Mouse (Mus musculus) hindbrain, embryonic 13.5 days (tissue): Measurements from ENCODE around the gene Upk2. TPM values are rescaled to one million over a fixed set of nuclear protein-coding genes. Genes with fewer than 3 reads are reported as not detected.

ENCODE experiments used
- ATAC-seq: fragments of 200-750 bp; cut with Nextera tagmentation; 2 replicates; pipeline ENCODE4 v1.8.0; 2017; ENCODE audit warnings: moderate TSS enrichment; ENCODE audit not compliant: low FRiP score
- H3K27ac ChIP-seq: fragments of 300-500 bp; sonication (generic); 2 replicates; pipeline ENCODE4 v1.5.1; 2015; ENCODE audit warnings: inconsistent platforms, mild to moderate bottlenecking, moderate library complexity
- H3K27me3 ChIP-seq: fragments of 300-500 bp; sonication (generic); 2 replicates; pipeline ENCODE4 v1.6.1; 2015; ENCODE audit warnings: mild to moderate bottlenecking, inconsistent platforms
- H3K36me3 ChIP-seq: fragments of 300-500 bp; sonication (generic); 2 replicates; pipeline ENCODE4 v1.6.1; 2015; ENCODE audit warnings: mild to moderate bottlenecking, inconsistent platforms
- H3K4me1 ChIP-seq: fragments of 300-500 bp; sonication (generic); replicated peaks from 2 replicates; pipeline ENCODE4 v1.6.1; 2015; ENCODE audit warnings: inconsistent platforms
- H3K4me2 ChIP-seq: fragments of 300-500 bp; sonication (generic); 2 replicates; pipeline ENCODE4 v1.6.1; 2015; ENCODE audit warnings: inconsistent platforms, mild to moderate bottlenecking, moderate library complexity
- H3K4me3 ChIP-seq: fragments of 300-500 bp; sonication (generic); 2 replicates; pipeline ENCODE4 v1.5.1; 2015; ENCODE audit warnings: mild to moderate bottlenecking, inconsistent platforms
- H3K9ac ChIP-seq: fragments of 300-500 bp; sonication (generic); 2 replicates; pipeline ENCODE4 v1.6.1; 2015; ENCODE audit warnings: mild to moderate bottlenecking, inconsistent platforms
- H3K9me3 ChIP-seq: fragments of 300-500 bp; sonication (generic); 2 replicates; pipeline ENCODE4 v1.6.1; 2016; ENCODE audit warnings: inconsistent platforms
- WGBS: fragments of 180-500 bp; shearing (Covaris S2); methylation state at CpG from one replicate; pipeline ENCODE4 v1.1.7; 2015; 5-methylcytosine and 5-hydroxymethylcytosine counted together
- polyA plus RNA-seq: library from polyadenylated mRNA; unstranded; fragments of >200 nt; fragmentation: Nextera tagmentation; extraction: Ambion mirVana; gene quantifications from 2 replicates; pipeline ENCODE4 v1.2.1, GENCODE M21; 2015

Gene Upk2
- polyA plus RNA-seq: not detected in 2 replicates

DNA sequence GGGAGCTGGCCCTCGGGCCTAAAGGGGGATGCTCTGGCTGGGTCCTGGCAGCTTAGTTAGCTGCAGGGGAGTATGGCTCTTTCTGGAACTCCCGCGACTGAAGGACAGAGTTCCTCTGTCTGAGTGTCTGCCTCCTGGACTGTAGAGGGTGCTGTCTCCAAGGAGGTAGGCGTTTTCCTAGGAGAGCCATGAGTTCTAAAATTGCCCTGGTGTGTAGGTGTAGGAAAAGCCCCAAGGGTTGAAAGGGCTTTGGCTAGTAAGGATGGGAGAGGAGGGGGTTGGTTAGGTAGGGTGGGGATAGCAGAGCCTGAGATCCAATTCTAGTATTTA lies at the start of gene Upk2:
TSS of gene Upk2 (minus strand) at position 86 of the 330 bp plus-strand sequence.
- peaks cover 45% of the 10 kb centered on the region for H3K4me1 ChIP-seq
- H3K36me3 ChIP-seq: no peaks in the 10 kb centered on the region
- ATAC-seq: no peak
- H3K4me2 ChIP-seq: no peak within 1 kb of the TSS
- no peaks in the 10 kb centered on the region for H3K9me3 ChIP-seq
- 0 out of 2 replicates have a peak within 1 kb of the TSS, but pooled peaks have one; percentile 36 for H3K9ac ChIP-seq
- H3K27ac ChIP-seq: no peak within 1 kb of the TSS; the same call in 1 of the 2 replicates
- H3K27me3 ChIP-seq: peaks cover 15% of the 10 kb centered on the region
- 23% methylated on average over 4 of the region's 4 CpGs for WGBS
- no peak within 1 kb of the TSS for H3K4me3 ChIP-seq

DNA sequence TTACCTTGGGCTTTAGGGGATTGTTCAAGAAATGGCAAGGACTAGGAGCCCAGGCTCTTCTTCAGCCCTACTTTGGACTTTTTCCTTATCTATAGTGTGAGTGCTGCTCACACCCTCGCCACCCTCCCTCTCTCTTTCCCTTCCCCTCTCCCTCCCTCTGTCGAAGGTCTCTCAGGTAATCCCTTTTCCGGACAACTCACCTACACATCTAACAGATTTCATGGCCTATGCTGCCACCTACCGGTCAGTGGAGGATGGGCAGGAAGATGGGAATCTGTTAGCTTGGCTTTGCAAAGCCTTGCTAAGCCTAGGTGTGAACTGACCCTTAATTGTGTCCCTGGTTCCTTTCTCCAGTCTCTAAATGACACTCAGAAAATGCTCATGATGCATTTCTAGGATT lies 47.2 kb upstream of the Upk2 start:
- H3K4me3 ChIP-seq: no peak overlapping the region
- 5% methylated on average over 4 of the region's 4 CpGs for WGBS
- H3K27ac ChIP-seq: no peak overlapping the region
- H3K27me3 ChIP-seq: no peaks in the 10 kb centered on the region
- no peak for ATAC-seq
- H3K9ac ChIP-seq: no peak overlapping the region
- H3K9me3 ChIP-seq: no peaks in the 10 kb centered on the region
- peaks cover 63% of the 10 kb centered on the region for H3K4me1 ChIP-seq
- peaks cover 35% of the 10 kb centered on the region for H3K36me3 ChIP-seq
- H3K4me2 ChIP-seq: peak overlapping the region; percentile 9; the same call in 1 of the 2 replicates

DNA sequence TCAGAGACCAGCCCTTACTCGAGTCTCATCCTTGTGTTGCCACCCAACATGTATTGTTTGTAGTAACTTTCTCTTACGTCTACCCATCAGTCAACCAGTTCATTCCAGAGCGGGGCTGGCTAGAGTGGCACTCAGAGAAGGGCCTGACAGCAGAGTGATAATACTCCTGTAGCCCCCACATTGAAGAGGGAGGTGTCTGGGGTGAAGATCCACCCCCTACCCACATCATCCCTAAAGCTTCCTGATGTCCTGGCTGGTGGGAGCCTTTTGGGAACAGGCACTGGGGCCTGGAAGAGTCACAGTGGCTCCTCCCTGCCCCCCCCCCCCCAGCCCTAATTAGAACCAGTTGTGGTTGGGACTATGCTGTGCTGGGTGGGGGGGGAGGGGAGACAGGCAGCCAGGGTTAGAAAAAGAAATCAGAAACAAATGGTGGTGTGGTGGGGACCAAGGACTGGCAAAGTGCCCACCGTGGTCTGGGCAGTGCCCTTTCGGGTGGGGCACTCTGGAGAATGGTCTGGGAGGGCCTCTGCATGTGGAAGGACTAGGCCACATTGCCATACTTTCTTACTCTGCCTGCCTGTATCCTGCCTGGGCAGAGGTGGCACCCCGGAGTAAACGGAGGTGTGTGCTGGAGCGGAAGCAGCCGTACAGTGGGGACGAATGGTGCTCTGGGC lies 46.6 kb upstream of the Upk2 start:
- no peak for ATAC-seq
- H3K27ac ChIP-seq: no peak overlapping the region; the same call in 1 of the 2 replicates
- no peak overlapping the region for H3K9ac ChIP-seq
- no peaks in the 10 kb centered on the region for H3K9me3 ChIP-seq
- H3K27me3 ChIP-seq: no peaks in the 10 kb centered on the region
- H3K4me2 ChIP-seq: peak overlapping the region; percentile 9; the same call in 1 of the 2 replicates
- H3K4me1 ChIP-seq: peaks cover 70% of the 10 kb centered on the region
- H3K36me3 ChIP-seq: peaks cover 29% of the 10 kb centered on the region
- H3K4me3 ChIP-seq: no peak overlapping the region
- WGBS: 49% methylated on average over 10 of the region's 10 CpGs

GRCm38 (mm10) chr9:44500638-44501175 lies 45.9 kb upstream of the Upk2 start:
- H3K27ac ChIP-seq: peak overlapping the region; percentile 96
- no peak overlapping the region for H3K4me3 ChIP-seq
- H3K4me2 ChIP-seq: peak overlapping the region; percentile 88
- no peak for ATAC-seq
- H3K27me3 ChIP-seq: no peaks in the 10 kb centered on the region
- H3K36me3 ChIP-seq: peaks cover 22% of the 10 kb centered on the region
- peaks cover 68% of the 10 kb centered on the region for H3K4me1 ChIP-seq
- H3K9me3 ChIP-seq: no peaks in the 10 kb centered on the region
- 52% methylated on average over 8 of the region's 8 CpGs for WGBS
- peak overlapping the region; percentile 79 for H3K9ac ChIP-seq

DNA sequence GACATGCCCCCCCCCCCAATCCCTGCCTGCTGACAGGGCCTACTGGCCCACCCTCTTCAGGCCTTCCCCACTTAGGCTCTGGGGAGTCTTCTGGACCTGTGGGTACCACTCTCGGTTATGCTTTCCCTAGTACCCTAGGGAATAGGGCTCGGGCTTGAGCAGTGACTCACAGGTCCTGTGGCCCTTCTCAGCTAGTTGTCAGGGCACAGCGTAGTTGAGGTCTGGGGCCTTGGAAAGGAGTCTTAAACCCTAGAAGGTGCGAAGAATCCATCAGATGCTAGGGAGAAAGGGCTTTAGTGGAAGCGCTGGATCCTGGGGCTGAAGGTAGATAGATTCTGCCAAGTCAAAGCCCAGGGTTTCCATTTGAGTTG lies 45.4 kb upstream of the Upk2 start:
- peak overlapping the region; percentile 43 for H3K4me3 ChIP-seq
- peak overlapping the region; percentile 96 for H3K27ac ChIP-seq
- H3K4me2 ChIP-seq: peak overlapping the region; percentile 88
- no peak; the same call in 1 of the 2 replicates for ATAC-seq
- 26% methylated on average over 5 of the region's 5 CpGs for WGBS
- peaks cover 72% of the 10 kb centered on the region for H3K4me1 ChIP-seq
- H3K9me3 ChIP-seq: no peaks in the 10 kb centered on the region
- peak overlapping the region; percentile 79 for H3K9ac ChIP-seq
- no peaks in the 10 kb centered on the region for H3K27me3 ChIP-seq
- peaks cover 17% of the 10 kb centered on the region for H3K36me3 ChIP-seq

GRCm38 (mm10) chr9:44499356-44500162 lies 44.8 kb upstream of the Upk2 start:
- WGBS: 3% methylated on average over 20 of the region's 20 CpGs
- H3K9ac ChIP-seq: peak overlapping the region; percentile 79
- H3K4me2 ChIP-seq: peak overlapping the region; percentile 88
- H3K27me3 ChIP-seq: no peaks in the 10 kb centered on the region
- peak overlapping the region; percentile 43 for H3K4me3 ChIP-seq
- peaks cover 12% of the 10 kb centered on the region; the same call in 1 of the 2 replicates for H3K36me3 ChIP-seq
- peaks cover 73% of the 10 kb centered on the region for H3K4me1 ChIP-seq
- peak overlapping the region; percentile 96 for H3K27ac ChIP-seq
- peak; percentile 29 for ATAC-seq
- no peaks in the 10 kb centered on the region for H3K9me3 ChIP-seq

DNA sequence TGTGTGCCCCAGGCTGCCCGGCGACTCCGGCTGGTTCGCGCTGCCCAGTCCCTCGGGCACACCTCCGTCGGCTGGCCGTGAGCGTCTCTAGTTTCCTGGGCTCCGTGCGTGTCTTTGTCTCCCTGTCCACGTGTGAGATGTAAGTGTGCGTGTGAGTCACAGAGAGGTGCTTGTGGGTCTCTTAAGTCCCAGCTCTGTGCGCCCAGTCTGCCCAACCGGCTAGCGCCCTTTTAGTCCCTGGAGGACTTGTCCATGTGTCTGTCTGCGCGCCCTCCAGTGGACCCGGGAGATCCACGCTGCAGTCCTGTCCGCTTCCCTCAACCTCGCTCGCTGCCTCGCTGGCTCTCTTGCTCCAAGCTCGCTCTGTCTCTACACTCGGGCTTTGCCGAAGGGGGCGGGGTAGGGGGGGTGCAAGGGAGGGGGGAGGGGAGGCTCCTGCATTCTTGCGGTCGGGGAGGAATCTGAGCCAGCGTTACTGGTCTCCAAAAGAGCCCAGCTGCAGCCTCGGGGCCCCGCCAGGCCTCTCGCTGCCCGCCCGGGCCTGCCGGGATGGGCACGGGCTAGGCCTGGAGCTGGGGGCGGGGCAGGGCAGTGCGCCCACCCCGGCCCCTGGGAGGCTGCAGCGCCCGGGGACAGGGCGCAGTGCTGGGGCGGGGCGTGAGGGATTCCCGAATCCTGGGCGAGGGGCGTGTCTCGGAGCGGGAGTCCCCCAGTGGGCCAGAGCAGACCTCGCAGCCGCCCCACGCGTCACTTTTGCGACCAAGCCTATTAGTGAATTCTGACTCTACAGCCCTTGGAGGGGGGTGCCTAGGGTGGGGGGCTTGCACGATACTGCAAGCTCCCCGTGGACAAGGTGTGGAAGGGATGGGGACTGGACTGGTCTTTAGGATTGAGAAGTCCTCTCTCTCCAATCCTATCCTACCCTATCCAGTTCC lies 43.9 kb upstream of the Upk2 start:
- Histone ChIP-seq H3K4me1 (peaks cover 81% of the 10 kb centered on the region), H3K4me2 (peak overlapping the region; percentile 88), H3K27ac (peak overlapping the region; percentile 96), H3K36me3 (peaks cover 9% of the 10 kb centered on the region; the same call in 1 of the 2 replicates), H3K27me3 (no peaks in the 10 kb centered on the region), H3K9ac (peak overlapping the region; percentile 79), H3K4me3 (peak overlapping the region; percentile 43), H3K9me3 (no peaks in the 10 kb centered on the region)
- WGBS: under 1% methylated on average over 59 of the region's 59 CpGs
- peak; percentile 73 for ATAC-seq

GRCm38 (mm10) chr9:44497624-44498377 lies 43.0 kb upstream of the Upk2 start:
- Histone ChIP-seq H3K9me3 (no peaks in the 10 kb centered on the region), H3K27me3 (no peaks in the 10 kb centered on the region), H3K27ac (peak overlapping the region; percentile 96), H3K9ac (peak overlapping the region; percentile 79), H3K4me2 (peak overlapping the region; percentile 88), H3K4me1 (peaks cover 90% of the 10 kb centered on the region), H3K36me3 (0 out of 2 replicates have a peak, but pooled peaks cover under 1% of the 10 kb centered on the region), H3K4me3 (peak overlapping the region; percentile 43)
- no peak for ATAC-seq
- 4% methylated on average over 11 of the region's 11 CpGs for WGBS

DNA sequence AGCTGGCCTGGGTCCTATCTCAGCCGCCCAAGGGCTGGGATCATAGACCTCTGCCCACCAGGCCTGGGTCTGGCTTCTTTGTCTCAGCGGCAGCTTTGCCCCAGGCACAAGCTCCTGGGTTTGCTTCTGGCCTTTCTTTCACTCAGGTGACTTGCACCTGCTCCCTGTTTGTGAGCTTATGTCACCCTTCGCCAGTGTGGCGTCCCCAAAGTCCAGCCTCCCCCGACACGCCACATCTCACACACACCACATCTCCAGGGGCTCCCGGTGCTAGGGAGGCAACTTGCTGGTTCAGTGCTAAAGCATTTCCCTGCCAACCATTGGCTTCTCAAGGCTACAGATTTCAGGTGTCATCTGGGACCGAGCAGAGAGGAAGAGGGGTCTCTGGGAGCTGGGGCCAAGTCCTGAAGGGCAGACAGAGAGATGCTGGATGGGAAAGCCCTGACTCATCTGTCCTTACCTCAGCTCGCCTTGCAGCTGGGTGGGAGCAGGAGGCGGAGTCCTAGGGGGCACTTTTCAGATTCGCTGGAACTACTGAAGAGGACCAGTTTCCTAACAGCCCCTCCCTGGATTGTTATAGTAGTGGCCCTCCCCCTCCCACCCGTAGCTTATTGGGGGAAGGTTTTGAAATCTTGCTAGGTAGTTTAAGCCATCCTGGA lies 42.2 kb upstream of the Upk2 start:
- peak overlapping the region; percentile 44 for H3K27ac ChIP-seq
- H3K4me3 ChIP-seq: no peak overlapping the region
- H3K27me3 ChIP-seq: no peaks in the 10 kb centered on the region
- H3K4me1 ChIP-seq: peaks cover 95% of the 10 kb centered on the region
- peak overlapping the region; percentile 10 for H3K4me2 ChIP-seq
- ATAC-seq: no peak
- H3K9me3 ChIP-seq: no peaks in the 10 kb centered on the region
- H3K9ac ChIP-seq: peak overlapping the region; percentile 59
- H3K36me3 ChIP-seq: no peaks in the 10 kb centered on the region
- 53% methylated on average over 12 of the region's 12 CpGs for WGBS

- Histone ChIP-seq H3K4me1 (peaks cover 91% of the 10 kb centered on the region), H3K4me3 (no peak overlapping the region), H3K9ac (no peak overlapping the region), H3K27ac (no peak overlapping the region), H3K27me3 (no peaks in the 10 kb centered on the region), H3K4me2 (no peak overlapping the region), H3K9me3 (no peaks in the 10 kb centered on the region), H3K36me3 (no peaks in the 10 kb centered on the region)
- WGBS: 90% methylated on average over 10 of the region's 10 CpGs
- no peak for ATAC-seq
These were observed 41.1 kb upstream of the Upk2 start for GRCm38 (mm10) chr9:44495810-44496344.
